Mouse (Mus musculus) heart, adult 8-10 months (tissue): Measurements from ENCODE around the gene Egr2. TPM values are rescaled to one million over a fixed set of nuclear protein-coding genes. Genes with fewer than 3 reads are reported as not detected.

Experiments
- DNase-seq: peaks from one replicate; pipeline ENCODE4 v3.0.0; 2022; ENCODE audit warnings: low spot score
- total RNA-seq, 4 experiments: library from RNA; stranded (reverse); gene quantifications; 2 replicates each; pipeline ENCODE4 v1.2.4; 2022

The Egr2 gene
- total RNA-seq = under 1 TPM; 0.19 to 0.98 (median 0.59) TPM

- no peak for DNase-seq
These were observed at the start of gene Egr2 for GRCm38 (mm10) chr10:67535256-67535655. Gene Egr2 (plus strand): TSS chr10:67535475.

DNA sequence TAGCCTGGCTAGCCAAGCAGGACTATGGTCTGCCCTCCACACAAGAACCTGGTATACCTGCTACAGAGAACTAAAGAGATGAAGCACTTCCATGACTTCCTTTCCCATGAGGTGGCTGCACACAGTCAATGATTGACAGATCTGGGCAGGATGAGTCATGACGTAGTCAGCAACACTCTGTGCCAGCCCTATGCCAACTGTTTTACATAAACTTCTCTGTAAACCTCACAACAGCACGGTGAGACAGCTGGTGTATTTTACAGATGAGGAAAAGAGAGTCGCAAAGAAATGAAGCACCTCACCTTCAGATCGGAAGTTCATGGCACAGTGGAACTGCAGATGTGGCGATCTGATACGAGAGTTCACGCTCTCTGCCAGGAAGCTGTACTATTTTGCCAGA is 47.8 kb upstream of the Egr2 start:
- no peak for DNase-seq

DNA sequence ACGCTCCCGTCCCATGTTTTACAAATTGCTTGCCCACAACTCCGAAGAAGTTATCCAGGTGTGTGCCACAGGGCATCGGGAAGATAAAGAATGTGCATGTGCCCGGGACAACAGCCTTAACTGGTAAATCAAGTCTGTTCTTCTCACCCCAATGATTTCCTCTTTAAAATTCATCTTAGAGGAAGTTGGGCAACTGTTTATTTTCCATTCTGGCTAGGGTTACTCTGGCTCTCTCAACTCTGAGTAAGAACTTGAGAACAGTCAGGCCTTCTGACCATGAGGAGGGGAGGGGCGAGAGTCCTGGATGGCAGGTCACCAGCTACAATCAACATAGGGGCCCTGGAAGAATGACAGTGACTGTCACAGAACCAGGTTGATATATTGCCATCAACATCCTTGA is 45.4 kb upstream of the Egr2 start:
- no peak for DNase-seq

DNA sequence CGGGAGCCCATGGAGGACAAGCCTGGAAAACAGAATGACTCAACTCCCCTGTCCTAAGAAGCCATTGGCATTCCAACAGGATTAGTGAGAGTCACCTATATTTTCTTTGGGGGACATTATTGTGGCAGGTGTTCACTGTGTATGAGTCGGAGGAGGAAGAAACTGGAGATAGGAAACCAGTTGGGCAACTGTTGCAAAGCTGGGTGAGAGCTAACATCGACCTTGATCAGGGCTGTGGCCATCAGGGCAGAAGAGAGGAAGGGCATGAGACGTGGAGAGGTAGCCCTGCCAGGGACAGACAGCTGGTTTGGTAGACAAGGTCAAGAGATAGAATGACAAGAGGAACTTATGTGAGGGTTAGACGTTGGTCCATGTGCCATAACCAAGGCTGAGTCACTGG is 44.6 kb upstream of the Egr2 start:
- no peak for DNase-seq

DNA sequence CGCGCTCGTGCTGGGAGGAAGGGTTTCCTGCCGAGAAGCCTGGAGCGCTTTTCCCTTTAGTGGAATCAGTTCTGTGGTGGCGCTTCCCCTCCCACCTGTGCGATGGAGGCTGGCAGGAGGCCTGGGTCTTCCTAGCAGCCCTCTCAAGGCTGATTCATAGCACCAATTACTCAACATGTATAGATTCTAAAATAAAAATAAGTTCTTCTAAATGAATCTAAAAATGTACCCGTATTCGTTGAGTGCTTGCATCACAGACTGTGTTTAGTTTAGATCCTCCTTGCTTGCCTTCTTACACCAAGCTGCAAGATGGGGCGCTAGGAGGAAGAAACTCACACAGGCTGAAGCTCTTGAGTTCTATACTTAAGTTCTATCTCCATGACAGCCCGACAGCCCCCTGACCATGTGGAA is 43.1 kb upstream of the Egr2 start:
- DNase-seq = no peak

DNA sequence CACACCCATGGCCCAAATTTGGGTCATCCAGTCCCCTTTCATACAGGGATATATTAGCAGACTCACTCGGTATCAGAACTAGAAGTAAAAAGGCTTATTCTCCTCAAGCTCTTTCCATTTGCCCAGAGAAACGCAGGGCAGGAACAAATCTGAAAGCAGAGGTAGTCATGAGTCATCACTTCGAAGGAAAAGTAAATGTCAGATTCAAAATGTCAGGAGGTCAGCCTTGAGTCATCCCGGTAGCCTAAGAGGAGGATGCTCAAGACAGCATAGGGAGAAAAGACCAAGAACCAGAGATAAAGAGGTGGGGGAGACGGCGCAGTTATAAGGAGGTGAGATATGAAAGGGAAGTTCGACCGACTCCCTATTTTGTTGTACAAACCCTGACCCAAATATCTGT is 41.7 kb upstream of the Egr2 start:
- no peak for DNase-seq

DNA sequence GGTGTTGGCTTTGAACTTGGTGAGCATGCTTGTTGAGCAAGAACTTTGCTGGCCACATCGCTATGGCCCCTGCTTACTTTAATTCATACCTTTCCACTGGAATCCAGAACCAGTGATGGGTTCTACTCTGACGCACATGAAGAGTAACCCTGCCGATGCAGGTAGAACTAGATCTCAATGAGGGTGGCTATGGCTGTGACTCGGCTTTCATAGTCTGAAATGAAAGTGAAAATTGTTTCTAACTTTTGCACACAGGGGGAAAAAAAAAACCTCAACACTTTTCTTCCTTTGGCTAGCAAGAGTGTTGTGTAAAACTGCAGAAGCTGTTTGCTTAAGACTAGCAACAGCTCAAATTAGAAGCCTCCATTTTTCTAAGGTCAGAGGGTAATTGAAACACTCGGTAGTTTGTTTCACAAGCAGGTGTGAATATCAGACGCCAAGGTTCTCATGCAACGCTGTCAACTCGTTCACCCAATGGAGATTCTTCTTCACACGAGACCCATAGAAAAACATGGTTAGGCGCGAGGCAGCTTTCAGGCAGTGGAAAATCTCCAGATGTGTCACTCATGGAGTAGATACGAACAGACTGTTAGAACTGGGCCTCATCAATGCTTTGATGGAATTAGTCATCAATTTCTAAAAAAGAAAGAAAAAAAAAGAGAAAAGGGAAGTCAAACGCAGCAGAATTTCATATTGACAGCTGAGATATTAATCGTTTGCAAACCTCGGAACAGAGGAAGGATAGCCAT is 38.0 kb upstream of the Egr2 start:
- no peak for DNase-seq

- DNase-seq = no peak
These were observed 37.3 kb upstream of the Egr2 start for GRCm38 (mm10) chr10:67497951-67498350.

GRCm38 (mm10) chr10:67503320-67503995 is 31.8 kb upstream of the Egr2 start:
- DNase-seq = no peak

DNA sequence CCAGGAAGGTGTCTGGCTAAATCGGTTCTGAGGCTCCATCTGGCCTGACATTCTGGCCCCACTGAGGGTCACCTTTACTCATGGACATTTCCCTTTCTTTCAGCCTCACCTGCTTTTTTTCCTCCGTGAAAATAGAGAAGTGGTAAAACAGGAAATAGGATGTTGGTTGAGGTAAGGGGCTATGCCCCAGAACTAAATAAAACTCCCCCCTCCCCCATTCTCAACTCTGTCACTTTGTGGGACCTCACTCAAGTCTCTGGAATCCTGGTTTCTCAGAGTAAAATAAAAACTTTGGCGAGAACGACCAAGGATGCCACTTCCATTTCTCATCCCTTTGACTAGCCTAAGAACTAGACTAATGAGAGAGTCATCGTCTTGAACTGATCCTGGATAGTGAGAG is 31.2 kb upstream of the Egr2 start:
- no peak for DNase-seq

- DNase-seq = no peak
These were observed 30.0 kb upstream of the Egr2 start for GRCm38 (mm10) chr10:67505248-67505647.

DNA sequence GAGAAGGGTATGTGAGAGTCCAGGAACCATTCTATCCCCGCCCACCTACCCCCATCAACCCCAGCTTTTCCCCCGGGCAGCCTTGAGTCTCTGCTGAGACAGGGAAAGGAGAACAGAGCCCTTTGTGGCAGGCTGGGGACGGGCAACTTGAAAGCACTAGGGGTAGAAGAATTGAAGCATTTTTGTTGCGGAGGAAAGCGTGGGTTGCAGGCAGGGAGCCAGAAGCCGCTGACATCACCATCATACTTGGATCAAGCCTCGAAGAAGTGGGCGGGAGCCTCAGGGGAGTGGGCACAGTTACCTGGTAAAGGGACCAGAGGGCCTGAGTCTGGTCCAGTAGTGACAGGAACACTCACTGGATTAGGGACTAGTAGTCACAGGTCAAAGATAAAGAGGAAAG is 23.1 kb upstream of the Egr2 start:
- no peak for DNase-seq

DNA sequence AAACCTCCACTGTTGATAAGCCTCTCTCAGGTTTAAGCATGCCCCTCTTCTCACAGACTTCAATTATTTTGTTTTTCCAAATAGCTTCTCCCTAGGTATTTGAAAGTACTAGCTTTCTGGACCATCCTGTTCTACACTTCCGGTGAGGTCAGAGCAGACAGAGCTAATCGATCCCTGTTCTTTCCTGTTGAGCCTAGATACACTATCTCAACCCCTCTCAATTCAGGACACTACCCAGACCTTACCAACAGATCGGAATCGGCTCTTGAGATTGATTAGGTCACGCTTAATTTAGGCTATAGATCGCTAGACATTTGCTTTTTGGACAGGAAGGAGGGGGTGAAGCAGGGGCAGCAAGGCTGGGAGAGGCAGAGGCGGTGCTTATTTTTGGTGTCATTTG is 22.4 kb upstream of the Egr2 start:
- DNase-seq = no peak

GRCm38 (mm10) chr10:67518733-67519132 is 16.5 kb upstream of the Egr2 start:
- DNase-seq = no peak

DNA sequence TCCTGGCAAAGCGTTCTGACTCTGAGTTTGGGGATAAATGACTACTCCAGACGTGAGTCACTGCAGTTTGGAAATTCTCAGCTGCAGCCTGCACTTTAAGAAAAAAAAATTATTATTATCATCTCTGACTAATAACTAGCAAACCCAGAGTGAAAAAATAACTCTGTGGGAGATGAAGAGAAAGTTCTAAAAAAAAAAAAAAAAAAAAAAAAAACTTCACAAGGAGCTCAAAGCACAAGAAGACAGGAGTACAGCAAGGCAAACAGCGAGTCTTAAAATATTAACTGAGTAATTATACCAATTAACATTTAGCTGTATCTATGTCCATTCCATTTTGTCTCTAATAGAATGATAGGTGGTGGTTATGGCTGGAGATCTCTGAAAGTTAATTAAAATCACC is 11.1 kb upstream of the Egr2 start:
- no peak for DNase-seq

GRCm38 (mm10) chr10:67524694-67525093 is 10.6 kb upstream of the Egr2 start:
- DNase-seq = no peak

DNA sequence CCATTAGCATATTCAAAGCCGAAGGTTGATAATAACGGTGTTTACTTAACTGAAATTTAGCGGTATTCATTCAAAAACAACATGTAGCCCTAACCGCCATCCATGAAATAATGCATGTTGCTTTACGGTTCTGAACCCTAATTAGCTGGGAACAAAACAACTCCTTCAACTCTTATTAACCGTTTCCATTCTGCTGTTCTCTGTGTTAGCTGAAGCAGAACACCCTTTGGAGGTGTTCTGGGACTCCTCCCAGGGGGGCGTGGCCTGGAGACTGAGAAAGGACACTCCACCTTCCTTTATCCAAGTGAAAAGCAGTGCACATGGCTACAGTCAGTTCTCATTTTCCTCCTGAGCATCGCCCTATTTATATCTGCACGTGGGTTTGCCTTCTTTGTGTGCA is 8.8 kb upstream of the Egr2 start:
- DNase-seq = no peak

- no peak for DNase-seq
These were observed 5.5 kb upstream of the Egr2 start for GRCm38 (mm10) chr10:67529769-67530168.

DNA sequence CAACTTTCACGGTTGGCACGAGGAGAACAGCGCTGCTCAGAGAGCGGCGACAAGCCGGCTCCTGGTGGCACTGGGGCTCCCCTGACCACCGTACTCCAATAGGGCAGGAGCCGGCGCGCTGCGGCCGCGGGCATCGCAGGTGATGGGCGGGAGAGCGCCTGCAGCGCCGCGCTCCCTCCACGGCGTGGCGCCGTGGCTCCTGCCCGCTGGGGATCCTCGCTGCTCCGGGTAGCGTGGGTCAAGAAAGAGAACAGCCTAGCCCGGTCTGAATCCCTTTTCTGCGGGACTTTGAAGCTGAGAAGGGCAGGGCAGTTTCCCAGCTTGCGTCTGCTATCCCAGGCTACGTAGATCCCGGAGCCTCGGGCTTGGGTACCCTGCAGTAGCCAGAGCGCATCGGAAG is 697 bp downstream of the Egr2 start:
- DNase-seq = peak; percentile 54

DNA sequence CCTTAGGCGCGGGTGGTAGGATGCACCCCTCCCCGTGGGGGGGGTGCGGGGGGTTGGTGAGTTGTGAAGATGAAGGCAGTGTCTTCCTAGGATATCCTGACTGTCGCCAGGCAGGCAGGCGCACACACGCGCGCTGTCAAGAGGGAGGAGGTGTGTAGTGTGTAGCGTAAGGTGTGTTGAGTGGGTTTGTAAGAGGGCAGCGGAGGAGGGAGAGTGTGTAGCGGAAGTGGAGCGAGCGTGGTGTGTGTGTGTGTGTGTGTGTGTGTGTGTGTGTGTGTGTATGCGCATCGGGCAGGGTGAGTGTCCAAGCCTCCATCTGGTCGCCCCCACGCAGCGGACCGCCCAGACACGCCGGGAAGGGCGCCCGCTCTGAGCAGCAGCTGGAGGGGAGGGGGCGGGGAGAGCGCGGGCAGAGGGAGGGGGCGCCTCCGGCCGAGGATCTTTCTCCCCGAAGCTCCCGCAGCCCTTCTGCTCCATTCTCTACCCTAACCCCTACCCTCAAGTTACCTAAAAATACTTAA is 1.4 kb downstream of the Egr2 start:
- DNase-seq = no peak

GRCm38 (mm10) chr10:67537151-67537994 is 2.1 kb downstream of the Egr2 start:
- peak; percentile 94 for DNase-seq

- no peak for DNase-seq
These were observed 2.8 kb downstream of the Egr2 start for GRCm38 (mm10) chr10:67538106-67538505.
